Mouse (Mus musculus) stomach, postnatal 0 days (tissue): ENCODE measurements at regions not wholly inside any gene's neighbourhood (a gene's known extent, or its start where the extent isn't known, plus 50 kb on each side); places are given as distances from the start of the nearest gene placed in this dataset.

ENCODE experiments used
- CTCF ChIP-seq: IDR thresholded peaks from 2 replicates; pipeline ENCODE4 v1.5.1; 2016; ENCODE audit warnings: antibody characterized with exemption, low read depth, mild to moderate bottlenecking, moderate library complexity
- EP300 ChIP-seq: optimal IDR thresholded peaks from 2 replicates; pipeline ENCODE3; 2016; ENCODE audit warnings: antibody characterized with exemption

DNA sequence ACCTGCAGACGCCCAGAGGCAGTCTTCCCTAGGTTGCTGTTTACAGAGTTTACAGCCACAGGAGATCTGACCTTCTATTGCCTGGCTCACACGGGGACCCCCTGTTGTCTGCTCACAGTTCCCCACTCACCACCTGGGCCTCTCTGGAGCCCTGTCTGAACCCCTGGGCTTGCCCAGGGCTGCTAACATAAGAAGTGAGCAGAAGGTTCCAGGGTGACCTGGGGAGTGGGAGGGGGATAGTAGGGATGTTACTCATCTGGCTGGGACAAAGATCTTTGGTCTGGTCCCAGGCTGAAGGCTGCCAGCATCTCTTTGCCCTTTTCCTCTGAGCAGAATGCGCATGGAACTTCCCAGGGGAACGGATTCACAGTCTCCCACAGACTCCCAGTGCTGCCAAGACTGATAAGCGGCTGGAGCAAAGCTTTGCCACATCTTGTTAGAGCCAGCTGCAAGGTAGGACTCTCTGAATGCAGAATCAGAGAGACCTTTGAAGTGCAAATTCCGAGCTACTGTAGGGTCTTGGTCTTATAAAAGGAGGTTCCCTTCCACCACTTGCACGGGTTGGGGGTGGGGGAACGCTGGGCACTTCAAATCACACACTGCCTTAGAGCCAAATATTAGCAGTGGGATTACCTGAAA is 622.5 kb upstream of the Gm19410 start:
- TF ChIP-seq EP300: no peak
- no peak for TF ChIP-seq CTCF
